8 mouse cellular contexts compared by ENCODE assay signal in genomic region chr5:143623356-143624295, GRCm38 (mm10). TPM values are rescaled to one million over a fixed set of nuclear protein-coding genes. Genes with fewer than 3 reads are reported as not detected.
DNase-seq lines count a peak whose midpoint lies in the region; ATAC-seq and TF ChIP-seq lines count a peak whose summit lies in the region.

No protein-coding gene starts in this region.

- no peaks in the 10 kb centered on the region for H3K36me3 ChIP-seq in embryonic facial prominence, embryonic 15.5 days
- no peaks in the 10 kb centered on the region for H3K36me3 ChIP-seq in hindbrain, postnatal 0 days (ENCODE audit: insufficient read depth, low read length)
- no peaks in the 10 kb centered on the region for H3K36me3 ChIP-seq in midbrain, embryonic 11.5 days (ENCODE audit: control insufficient read depth, insufficient read depth, low read length)

- no peaks in the 10 kb centered on the region for H3K9me3 ChIP-seq in embryonic facial prominence, embryonic 15.5 days (replicated peaks)
- H3K9me3 ChIP-seq in hindbrain, postnatal 0 days (ENCODE audit: low read length), result no peaks in the 10 kb centered on the region
- no peaks in the 10 kb centered on the region for H3K9me3 ChIP-seq in midbrain, embryonic 11.5 days (ENCODE audit: control insufficient read depth, low read length)

- 0 out of 2 replicates have a peak, but pooled peaks have one; percentile 8 for TF ChIP-seq CTCF in hindbrain, postnatal 0 days (IDR thresholded peaks at IDR 0.05; ENCODE audit: low read depth)

- H3K9ac ChIP-seq in embryonic facial prominence, embryonic 15.5 days, result peak overlapping the region; percentile 93
- H3K9ac ChIP-seq in hindbrain, postnatal 0 days (replicated peaks; ENCODE audit: low read length), result peak overlapping the region; percentile 74
- no peak overlapping the region for H3K9ac ChIP-seq in midbrain, embryonic 11.5 days (ENCODE audit: low read length)

- 17% methylated on average over 19 of the region's 19 CpGs for WGBS in embryonic facial prominence, embryonic 15.5 days
- WGBS in hindbrain, postnatal 0 days, result 36% methylated on average over 19 of the region's 19 CpGs
- WGBS in midbrain, embryonic 11.5 days, result 72% methylated on average over 19 of the region's 19 CpGs

- peak overlapping the region; percentile 90 for H3K27ac ChIP-seq in embryonic facial prominence, embryonic 15.5 days (replicated peaks)
- H3K27ac ChIP-seq in hindbrain, postnatal 0 days, result no peak overlapping the region
- H3K27ac ChIP-seq in midbrain, embryonic 11.5 days (ENCODE audit: low read depth, low read length), result no peak overlapping the region

- ATAC-seq in embryonic facial prominence, embryonic 15.5 days (ENCODE audit: insufficient number of reproducible peaks, low FRiP score, low TSS enrichment, low read depth), result no peak
- no peak for ATAC-seq in hindbrain, postnatal 0 days
- ATAC-seq in midbrain, embryonic 11.5 days (ENCODE audit: low FRiP score), result no peak

- peaks cover 41% of the 10 kb centered on the region for H3K4me1 ChIP-seq in embryonic facial prominence, embryonic 15.5 days
- peaks cover 5% of the 10 kb centered on the region; the same call in 1 of the 2 replicates for H3K4me1 ChIP-seq in hindbrain, postnatal 0 days (ENCODE audit: insufficient read depth, low read length)
- peaks cover 5% of the 10 kb centered on the region for H3K4me1 ChIP-seq in midbrain, embryonic 11.5 days (ENCODE audit: control insufficient read depth, insufficient read depth, low read length)

- H3K4me2 ChIP-seq in embryonic facial prominence, embryonic 15.5 days (replicated peaks), result peak overlapping the region; percentile 79
- H3K4me2 ChIP-seq in hindbrain, postnatal 0 days (ENCODE audit: low read depth, low read length), result peak overlapping the region; percentile 88
- H3K4me2 ChIP-seq in midbrain, embryonic 11.5 days, result peak overlapping the region; percentile 65

- H3K27me3 ChIP-seq in embryonic facial prominence, embryonic 15.5 days, result no peaks in the 10 kb centered on the region
- H3K27me3 ChIP-seq in hindbrain, postnatal 0 days (ENCODE audit: insufficient read depth, low read length), result no peaks in the 10 kb centered on the region
- no peaks in the 10 kb centered on the region; the same call in 1 of the 2 replicates for H3K27me3 ChIP-seq in midbrain, embryonic 11.5 days (ENCODE audit: control insufficient read depth, insufficient read depth, low read length)

- peak overlapping the region; percentile 94 for H3K4me3 ChIP-seq in embryonic facial prominence, embryonic 15.5 days (replicated peaks)
- H3K4me3 ChIP-seq in hindbrain, postnatal 0 days (ENCODE audit: low read length), result peak overlapping the region; percentile 76
- H3K4me3 ChIP-seq in midbrain, embryonic 11.5 days (ENCODE audit: low read depth, low read length), result peak overlapping the region; percentile 82; the same call in 1 of the 2 replicates

- DNase-seq in lung, adult 18-20 months, result peak; percentile 22 to 48
- no peak for DNase-seq in lung, postnatal 14 days
- DNase-seq in hindbrain, postnatal 0 days (ENCODE audit: low spot score), result no peak
- no peak for DNase-seq in midbrain, embryonic 11.5 days (ENCODE audit: low spot score, missing footprints)
- DNase-seq in adrenal gland, postnatal 10 days, result no peak
- DNase-seq in thymus, postnatal 36 days, result no peak
- no peak for DNase-seq in urinary bladder, adult 18-20 months (ENCODE audit: low spot score in 2 of 2)

RNA-seq across cellular contexts. Expression of gene Cyth3, which starts 1.4 kb away (rescaled TPM):
- 61.1 and 62.0 TPM in 2 replicates for polyA plus RNA-seq in embryonic facial prominence, embryonic 15.5 days (2015; fragmentation: Nextera tagmentation; extraction: Ambion mirVana)
- total RNA-seq in hindbrain, postnatal 0 days (2014; rRNA removed), result 43.3 and 43.6 TPM in 2 replicates
- polyA plus RNA-seq in hindbrain, postnatal 0 days (2015; fragmentation: Nextera tagmentation; extraction: Ambion mirVana), result 35.5 and 36.3 TPM in 2 replicates
- 27.6 and 28.9 TPM in 2 replicates for polyA plus RNA-seq in midbrain, embryonic 11.5 days (2014; fragmentation: Nextera tagmentation; extraction: Ambion mirVana)
- total RNA-seq in adrenal gland, postnatal 10 days (2021), result 100 to 1,000 TPM; 123 to 151 TPM

Comparison
In these comparisons a context has a peak if more than half of its experiments do, and no peak if none do; other contexts are left out.
1. DNase-seq: peak in lung, adult 18-20 months (2 of 2); none in lung, postnatal 14 days (single experiment), hindbrain, postnatal 0 days (single experiment), midbrain, embryonic 11.5 days (single experiment), adrenal gland, postnatal 10 days (single experiment), thymus, postnatal 36 days (0 of 2) and urinary bladder, adult 18-20 months (0 of 2).
2. Peak in every context shown above with its lines, with median percentiles within 50 percentile points of each other: H3K4me2 ChIP-seq and H3K4me3 ChIP-seq.